Mouse (Mus musculus): ENCODE results near the gene Kank1.
A peak's percentile ranks its signal among the peaks of the same experiment; 100 is the strongest.

Kank1 gene

DNA sequence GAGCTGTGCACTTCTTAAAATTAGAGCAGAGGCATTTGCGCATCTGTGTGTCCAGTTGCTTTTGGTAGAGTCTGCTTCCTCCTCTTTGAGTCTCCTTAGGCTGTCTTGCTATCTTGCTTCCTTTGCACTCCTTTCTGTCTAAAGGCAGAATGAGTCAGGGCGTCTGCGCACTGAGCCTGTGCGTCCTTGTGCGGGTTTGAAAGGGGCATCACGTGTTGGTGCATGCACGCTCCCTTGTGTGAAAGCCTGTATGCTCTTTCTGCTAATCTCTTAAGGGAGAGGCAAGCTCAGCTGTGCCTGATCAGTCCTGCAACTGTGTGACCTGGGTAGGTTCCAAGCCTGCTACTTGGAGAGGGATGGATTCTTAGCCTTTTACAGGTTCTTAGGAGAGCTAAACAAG lies 136.0 kb downstream of the Kank1 start:
- no peak for DNase-seq

DNA sequence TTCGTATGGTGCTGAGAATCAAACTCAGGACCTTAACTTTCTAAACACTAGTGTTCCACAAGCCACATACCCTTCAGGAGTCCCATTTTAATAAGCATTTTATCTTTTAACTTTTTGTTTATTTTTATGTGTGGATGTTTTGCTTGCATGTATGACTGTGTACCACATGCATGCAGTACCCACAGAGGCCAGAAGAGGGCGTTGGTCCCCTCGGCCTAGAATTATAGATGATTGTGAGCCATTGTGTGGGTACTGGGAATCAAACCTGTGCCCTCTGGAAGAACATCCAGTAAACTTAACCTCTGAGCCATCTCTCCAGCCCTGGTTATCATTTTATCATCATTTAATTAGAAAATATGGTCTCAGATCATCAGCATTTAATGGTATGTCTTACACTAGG lies 136.8 kb downstream of the Kank1 start:
- DNase-seq: no peak

DNA sequence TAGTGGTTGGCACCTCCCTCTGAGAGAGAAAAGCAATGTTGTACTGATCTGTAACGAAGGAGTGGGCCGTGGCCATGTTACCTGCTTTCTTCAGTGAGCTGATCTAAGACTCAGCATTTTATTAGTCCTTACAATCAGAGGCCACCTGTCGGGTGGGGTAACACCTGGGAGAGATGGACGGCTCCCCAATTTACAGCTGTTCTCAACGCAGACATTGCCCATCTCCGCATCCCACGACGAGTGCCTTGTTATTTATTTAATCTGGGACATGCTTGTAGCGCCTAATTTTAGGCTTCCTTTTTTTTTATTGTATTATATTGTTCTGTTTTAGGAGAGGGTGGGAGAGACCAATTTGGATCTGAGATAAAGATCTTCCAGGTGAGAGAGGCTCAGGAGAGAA lies 137.4 kb downstream of the Kank1 start:
- DNase-seq: no peak

DNA sequence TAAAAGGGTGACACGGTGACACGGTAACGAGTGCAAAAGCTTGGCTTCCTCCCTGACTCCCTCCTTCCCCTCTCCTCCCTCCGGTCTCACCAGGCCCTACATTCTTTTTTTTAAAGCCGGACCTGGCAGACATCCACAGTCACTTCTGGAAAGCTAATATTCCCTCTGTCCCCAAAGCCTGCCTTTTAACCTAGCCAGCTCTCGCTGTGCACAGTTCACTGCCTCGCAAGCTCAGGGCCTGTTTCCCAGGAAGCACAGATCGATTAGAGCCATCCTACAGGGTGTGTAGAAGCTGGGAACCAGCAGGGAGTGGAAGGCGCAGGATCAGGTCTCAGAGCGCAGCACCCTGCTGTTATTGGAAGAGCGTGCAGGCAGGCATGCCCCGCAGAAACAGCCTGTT lies 138.2 kb downstream of the Kank1 start:
- DNase-seq: no peak

DNA sequence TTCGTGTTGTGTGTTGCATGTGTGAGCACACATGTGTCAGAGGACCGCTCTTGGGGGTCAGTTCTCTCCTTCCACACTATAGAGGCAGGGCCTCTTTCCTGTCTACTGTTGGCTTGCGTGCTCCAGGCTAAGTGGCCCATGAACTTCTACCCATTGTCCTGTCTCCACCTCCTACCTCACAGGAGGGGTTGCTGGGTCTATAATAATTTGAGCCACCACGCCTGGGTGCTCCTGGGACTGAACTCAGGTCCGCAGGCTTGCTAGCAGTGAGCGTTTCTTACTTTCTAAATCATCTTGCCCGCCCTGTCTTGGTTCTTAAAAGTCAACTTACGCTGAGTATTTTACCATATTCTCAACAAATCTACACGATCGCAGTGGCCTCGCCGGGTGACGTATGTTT lies 140.1 kb downstream of the Kank1 start:
- DNase-seq: no peak

DNA sequence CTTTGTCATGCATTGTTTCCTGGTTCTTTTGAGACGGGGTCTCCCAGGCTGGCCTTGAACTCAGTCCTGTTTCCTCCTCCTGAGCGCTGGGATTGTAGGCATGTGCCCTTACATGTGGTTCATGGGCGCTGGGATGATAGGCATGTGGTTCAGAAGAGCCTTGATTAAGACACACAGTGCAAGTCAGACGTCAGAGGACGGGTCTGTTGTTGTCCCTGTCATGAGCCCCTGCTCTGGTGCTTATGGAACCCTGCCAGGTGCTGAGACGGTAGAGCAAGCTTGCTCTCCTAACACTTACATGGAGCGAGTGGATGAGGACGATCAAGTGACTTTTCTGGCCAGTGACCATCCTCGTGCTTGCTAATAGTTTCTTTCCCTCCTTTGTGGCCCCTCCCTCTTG lies 143.9 kb downstream of the Kank1 start:
- DNase-seq: no peak

DNA sequence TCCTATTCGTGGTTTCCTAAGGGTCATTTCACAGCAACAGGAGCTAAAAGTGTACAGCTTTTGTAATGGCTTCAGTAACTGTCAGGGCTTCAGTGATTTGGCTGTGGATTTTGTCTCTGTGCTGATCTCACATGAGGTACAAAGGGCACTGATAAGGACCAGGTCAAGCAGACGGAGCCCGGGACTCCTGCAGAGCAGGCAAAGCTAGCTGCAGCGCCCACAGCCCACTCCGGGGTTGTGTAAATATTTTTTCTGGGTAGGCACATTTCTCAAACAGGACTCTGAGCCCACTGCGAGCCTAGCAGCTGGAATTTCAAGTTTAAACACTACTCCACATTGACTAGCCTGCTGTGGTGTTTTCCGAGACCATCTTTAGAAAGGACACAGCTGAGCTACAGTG lies 145.2 kb downstream of the Kank1 start:
- DNase-seq: peak; percentile 63

DNA sequence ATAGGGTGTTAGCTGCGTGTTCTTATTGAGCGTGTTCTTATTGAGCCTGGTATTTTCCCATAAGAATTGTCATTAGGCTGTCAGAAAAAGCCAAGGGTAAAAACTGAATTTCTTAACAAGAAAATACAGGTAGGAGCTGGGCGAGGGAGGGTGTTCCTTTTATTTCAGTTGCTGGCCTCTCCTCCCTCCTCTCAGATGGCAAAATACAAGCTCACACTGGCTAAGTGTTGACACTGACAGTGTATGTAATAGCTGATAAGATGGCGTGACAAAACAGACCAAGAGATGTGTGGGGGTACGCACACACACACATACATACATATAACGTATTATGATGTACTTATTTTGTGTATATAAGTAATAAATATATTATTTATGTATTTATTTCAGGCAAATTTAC lies 145.7 kb downstream of the Kank1 start:
- DNase-seq: no peak

DNA sequence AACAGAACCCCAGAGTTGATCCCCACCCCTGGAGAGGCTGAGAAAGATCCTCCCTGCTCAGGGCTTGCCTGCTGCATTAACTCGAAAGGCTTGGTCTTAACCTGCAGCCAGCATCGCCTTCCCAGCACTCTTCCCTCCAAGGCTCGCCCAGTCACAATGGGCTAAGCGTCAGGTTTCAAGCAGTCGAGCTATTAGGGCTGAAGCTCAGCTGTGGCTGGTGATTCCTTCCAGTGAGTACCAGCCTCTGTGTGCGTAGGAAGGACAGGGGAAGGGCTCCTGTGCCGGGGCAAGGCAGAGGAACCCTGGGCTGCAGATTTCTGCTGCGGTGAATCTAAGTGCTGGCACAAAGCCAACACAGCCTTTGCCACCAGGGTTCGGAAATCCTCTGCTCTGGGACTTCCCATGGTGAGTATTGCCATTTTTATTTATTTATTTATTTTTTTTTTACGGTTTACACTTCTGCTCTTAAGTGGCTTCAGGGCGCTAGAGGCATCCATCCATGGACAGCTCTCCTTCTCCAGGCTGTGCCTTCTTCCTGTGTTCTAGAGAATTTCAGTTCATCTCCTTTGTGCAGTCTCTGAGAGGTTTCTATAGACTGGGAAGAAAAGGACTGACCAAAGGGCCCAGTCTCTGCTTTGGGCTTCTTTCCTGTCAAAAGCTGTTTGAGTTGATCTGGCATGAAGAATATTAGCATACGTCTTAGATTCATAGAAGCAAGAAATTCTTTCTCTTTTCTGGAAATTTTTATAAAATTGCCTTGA lies 146.8 kb downstream of the Kank1 start:
- peak; percentile 35 for DNase-seq

DNA sequence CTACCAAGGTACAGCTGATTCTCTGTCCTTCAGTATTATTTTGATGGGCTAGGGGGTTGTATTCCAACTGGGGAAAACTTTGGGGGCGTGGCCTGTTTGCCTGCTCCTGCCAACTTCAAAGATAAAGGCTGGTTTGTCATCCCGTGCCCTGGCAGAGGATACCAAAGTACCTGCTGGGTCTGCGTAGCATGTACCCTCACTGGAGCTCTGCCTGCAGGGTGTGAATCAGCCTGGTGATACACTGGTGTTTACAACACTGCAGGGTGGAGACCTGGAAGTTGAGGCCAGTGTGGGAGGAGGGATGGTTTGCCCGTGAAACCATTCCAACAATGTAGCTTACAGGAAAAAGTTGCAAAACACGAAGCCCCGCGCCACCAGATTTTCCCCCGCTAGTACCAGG lies 149.2 kb downstream of the Kank1 start:
- no peak for DNase-seq

DNA sequence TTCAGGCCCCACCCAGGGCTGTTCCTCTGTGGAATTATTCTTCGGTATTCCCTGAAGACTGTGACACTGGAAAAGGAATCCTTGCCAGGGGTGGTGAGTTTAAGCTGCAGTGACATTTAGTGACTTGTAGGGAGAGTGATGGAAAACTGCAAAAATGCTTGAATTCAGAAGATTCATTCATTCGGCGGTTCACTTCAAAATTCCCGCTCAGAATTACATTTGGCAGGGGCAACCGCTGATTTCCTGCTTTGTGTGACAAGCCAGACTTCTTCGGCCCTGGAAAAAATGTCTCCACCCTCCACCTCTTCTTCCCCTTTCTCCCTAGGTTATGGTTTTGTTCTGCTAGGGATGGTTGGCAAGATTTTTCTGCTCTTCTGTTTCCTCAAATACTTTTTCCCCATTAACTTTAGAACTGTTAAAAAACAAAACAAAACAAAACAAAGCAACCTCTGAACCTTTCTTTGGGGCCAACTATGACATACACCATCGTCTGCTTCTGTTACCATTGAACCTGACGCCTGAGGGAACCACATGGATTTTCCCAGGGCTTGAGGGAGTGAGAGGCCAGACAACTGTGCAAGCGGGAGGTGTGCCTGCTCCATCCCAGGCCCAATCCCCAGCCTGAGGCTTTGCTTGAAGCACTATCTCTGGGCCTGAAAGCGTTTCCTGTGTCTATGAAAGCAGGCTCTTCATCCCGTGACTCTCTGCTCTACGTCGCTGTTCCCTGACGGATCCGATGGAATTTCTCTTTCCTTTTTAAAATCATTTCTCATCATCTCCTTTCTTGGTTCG lies 150.1 kb downstream of the Kank1 start:
- DNase-seq: no peak

DNA sequence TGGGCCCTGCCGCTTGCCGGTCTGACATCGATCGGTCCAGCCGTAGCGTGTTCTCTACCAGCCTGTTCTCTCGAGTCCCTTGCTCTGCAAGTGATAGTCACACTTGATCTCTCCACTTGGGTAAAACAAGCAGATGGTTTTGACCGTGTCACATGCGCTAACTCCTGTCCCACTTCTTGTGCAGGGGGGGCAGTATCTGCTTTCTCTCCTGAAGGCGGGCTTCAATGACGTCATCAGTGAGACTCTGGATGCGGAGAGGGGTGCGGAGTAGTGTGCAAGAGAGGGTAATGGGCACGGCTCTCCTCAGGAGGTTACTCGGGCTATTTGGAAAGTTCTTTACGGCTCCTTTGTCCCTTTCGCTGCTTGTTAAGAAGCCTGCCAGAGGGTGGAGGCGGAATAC lies 151.1 kb downstream of the Kank1 start:
- no peak for DNase-seq

DNA sequence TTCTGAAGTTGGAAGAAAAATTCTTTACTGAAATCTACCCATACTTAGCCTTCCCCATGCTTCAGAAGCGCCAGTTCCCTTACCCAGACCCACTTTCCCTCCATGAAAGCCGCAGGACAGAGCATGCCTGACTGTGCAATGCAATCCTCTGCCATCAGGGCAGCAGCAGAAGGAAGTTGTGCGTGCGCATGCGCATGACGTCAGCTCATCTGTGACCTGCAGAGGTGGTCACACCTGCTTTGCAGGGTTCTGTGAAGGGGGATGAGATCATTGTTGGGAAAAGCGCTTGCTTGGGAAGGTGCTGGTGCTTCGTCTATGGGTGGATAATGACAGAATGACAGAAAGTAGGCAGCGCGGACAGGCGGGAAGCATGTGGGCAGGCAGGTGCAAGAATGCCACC lies 155.4 kb downstream of the Kank1 start:
- DNase-seq: no peak

DNA sequence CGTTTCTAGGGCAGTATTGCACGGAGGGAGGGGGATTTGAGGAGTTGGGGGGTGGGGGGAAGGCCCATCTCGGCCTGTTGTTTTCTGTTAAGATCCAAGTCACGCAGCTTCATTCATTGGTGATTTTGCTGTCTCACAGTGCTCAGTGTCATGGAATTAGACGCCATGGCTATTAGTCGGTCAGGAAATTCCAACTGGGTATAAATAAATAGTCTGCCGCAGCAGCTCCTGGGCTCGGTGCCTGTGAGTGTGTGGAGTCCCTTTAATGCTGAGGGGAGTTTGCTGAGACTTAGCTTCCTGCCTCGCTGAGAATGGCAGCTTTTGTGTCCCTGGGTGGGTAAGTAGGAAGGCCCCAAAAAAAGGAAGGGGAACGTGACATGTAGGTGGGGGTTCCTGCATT lies 158.3 kb downstream of the Kank1 start:
- no peak for DNase-seq

DNA sequence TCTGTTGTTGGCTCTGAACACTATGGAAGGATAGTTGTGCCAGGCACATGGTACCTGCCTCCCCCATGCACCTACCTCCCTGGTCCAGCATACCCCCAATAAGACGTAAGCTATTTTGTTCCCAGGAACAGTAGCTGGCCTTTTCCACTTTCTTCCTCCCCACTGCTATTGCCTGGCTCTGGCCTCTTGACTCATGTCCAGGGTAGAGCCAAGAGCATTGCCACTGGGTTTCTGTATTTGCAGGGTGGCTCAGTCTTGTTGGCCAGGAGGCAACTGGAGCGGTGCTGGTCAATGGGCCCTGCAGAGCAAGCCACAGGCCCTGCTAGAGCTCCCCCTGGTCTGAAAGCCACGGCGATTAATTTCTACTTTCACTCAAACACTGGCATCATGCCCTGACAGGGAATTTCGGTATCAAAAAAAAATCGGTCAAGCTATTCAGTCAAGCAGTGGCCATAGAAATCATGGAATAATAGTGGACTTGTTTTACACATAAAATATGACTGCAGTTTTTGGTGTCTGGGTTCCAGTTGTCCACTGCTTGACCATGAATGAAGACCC lies 160.0 kb downstream of the Kank1 start:
- DNase-seq: no peak

DNA sequence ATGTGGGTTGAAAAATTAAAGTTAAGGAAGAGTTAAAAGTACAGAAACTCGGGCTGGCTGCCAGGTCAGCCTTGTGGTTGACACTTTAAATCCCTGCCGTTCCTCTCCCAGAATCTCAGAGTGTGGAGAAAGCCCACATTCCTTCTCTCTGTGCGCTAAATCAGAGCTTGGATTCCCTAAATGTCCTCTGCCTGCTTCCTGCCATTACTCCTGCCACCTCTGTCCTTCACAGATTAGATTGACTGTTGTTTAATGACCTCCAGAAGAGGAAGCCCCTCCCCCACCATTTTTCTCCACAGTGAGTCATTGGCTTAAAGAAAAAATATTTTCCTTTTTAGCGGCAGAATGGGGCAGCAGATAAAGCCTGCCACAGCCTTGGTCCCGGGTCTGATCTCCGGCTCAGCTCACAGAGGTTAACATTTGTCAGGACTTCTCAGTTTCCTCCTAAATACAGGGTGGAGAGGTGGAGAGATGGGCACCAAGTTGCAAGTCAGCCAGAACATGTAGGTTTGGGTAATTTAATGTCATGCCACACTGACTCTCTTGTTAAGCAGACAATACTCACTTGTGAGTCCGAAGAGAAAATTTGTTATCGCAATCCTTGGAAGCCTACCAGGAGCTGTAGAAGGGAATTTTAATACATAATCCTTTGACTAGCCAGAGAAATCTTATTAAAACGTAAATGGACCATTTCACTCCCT lies 162.9 kb downstream of the Kank1 start:
- DNase-seq: peak; percentile 35

DNA sequence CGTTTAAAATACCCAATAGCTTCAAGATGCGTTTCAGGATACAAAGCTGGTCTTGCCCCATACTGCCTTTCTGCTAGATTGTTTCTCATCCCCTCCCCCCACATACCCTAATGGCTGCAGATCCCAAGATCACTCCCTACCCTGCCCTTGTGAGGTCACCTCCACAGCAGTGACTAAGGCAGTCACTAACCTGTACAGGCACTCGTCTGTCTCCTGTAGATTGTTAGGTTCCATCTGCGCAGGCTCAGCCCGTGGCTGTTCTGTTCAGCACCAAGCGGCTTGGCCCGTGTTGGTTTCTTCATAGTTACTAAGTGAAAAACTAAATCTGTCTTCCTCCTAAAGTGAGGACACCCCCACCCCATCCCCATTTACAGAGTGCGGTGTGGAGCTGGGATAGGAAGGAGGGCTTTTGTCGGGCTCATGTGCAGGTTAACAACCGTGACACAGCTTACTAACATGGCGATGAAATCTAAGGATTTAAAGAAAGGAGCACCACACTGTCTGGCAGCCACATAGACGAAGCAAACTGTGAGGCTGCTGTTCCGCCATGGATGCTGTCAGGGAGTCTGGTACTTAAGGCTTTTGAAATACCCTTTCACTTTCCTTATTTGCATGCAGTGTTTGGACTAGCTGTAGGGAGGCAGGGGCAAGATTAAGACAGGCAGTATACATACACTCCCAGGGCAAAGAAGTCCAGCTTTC lies 163.6 kb downstream of the Kank1 start:
- DNase-seq: no peak

DNA sequence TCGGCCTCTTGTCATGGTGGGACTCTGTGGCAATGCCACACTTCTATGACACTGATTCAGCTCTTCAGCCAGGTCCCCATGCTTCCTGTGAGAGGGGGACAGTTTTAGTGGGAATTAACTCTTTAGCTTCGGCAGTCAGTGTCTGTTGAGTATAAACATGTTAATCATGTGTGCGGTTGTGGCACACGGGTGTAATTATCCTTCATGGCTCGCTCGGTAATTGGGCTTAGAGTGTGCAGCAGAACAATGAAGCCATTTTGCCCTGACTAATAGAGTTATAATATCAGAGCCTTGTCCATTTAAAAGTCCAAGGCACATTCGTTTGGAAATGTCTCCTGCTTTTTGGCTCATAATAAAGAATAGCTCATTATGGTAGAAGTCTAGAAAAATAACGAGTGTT lies 164.7 kb downstream of the Kank1 start:
- no peak for DNase-seq

DNA sequence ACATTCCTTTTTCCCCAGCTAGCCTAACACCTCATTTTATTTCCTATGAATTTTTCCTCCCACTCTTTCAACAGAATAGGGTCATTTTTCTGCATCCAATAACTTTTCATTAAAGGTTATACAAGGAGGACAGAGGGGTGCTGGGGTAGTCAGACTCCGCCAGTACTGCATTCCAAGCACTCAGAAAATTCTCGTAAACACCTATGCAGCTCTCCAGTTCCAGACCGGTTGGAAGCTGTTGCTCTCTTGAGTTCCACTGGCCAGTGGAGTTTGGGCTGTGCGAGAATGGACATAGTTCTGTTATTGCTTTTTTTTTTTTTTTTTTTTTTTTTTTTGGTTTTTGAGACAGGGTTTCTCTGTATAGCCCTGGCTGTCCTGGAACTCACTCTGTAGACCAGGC lies 167.4 kb downstream of the Kank1 start:
- DNase-seq: no peak

DNA sequence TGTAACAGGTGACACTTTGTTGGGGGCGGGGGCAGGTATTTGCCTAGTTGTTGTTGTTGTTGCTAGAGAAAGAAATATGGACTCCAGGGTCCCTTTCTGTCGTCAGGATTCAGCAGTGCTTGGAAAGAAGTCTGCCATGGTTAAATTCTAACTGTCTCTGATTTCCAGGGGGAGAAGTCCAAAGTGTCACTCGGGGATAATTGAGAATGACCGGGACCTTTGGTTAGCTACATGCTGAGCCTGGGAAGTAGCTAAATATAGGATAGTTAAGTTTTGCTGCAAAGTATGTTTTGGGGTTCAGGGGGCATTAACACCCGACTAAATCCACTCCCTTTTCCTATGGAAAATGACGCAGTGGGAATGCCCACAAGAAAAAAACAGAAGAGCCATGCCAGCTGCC lies 169.2 kb downstream of the Kank1 start:
- DNase-seq: no peak

DNA sequence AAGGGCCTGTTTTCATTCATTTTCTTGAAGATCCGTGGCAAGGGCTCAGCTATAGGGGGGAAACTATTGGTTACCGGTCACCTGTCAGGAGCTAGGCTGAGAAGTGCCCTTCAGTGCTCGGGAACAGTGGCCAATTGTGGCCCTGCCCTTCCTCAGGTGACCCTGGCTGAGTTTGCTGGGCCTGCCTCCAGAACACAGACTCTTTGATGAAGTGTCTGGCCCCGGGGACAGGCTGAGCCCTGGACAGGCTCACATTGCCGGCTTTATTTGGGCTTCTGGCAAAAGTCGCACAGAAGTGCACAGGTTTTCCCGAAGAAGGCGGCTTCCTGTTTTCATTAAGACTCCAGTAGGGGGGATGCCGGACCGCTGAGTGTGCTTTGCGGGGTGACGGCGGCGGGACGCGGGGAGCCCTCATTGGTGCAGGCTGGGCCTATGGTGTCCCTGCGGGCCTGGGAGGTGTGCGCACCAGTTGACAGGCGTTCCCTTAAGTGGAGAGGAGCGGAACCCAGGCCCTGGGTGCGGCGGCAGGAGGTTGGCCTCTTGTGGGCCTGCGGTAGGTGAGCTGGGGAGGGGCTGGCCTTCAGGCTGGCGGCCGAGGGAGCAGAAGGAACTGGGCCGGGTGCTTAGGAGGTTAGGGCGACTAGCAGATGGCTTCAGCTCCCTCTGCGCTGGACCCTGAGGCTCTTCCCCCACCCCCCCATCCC lies 169.9 kb downstream of the Kank1 start:
- DNase-seq: peak; percentile 51

DNA sequence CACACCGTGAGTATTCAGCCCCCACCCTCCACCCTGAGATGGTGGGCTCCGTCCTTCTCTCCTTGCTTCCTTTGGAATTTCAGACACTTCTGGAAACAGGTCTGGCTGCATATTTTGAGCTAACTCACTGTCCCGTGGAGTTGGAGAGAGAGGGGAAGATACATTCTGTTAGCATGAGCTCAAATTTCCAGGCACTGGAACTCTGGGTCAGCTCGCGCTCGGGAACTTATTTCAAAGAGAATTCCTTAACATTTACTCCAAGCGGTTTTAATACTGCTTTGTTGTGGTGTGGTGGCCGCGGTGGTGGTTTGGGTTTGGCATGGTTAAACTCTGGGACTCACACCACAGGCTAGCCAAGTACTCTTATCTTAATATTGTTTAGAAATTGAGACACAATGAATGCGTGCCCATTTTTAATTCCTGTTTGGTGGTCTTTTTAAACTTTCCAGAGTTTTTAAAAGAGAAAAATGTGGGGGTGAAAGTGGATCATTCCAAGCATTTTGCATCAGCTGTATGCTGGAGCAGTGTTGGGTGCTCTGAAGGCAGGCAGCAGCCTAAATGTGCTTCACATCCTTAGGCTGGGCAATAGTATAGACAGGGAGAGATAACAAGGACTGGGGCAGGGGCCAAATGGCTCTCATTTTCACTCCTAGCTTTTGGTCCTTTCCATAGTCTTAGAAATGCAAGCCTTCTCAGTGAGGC lies 170.6 kb downstream of the Kank1 start:
- no peak for DNase-seq
